Comparison of ENCODE assay signal across 8 mouse cellular contexts in the genomic region with DNA sequence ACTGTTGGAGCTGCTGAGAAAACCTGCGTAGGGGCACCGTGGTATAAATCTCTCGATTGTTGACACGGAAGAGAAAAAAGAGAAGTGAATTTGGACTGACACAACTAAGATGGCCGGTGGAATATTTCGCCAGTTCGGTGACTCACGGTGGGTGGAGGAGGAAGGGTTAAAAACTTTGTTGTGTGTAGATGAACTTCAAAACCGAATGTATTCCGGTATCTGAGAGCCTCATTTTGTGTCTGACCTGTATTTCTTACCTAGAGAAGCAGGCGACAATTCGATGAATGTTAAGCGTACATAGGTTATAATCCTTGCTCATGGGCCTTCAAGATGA. TPM values are rescaled to one million over a fixed set of nuclear protein-coding genes. Genes with fewer than 3 reads are reported as not detected.
A peak's percentile ranks its signal among the peaks of the same experiment; 100 is the strongest.
DNase-seq lines count a peak whose midpoint lies in the region; ATAC-seq and TF ChIP-seq lines count a peak whose summit lies in the region.

No protein-coding gene starts in this region.

- intact Hi-C loops in heart, postnatal 14 days (cut with DNase I): loop anchor here (5.0 to 10.0 kb wide), 3 partner anchors 55 to 308 kb away; no protein-coding TSS in a partner anchor

- DNase-seq in heart, postnatal 14 days: no peak
- no peak for DNase-seq in MEL (ENCODE audit: low read depth, low spot score)
- no peak for DNase-seq in hindbrain, embryonic 10.5 days (ENCODE audit: low spot score)
- no peak for DNase-seq in midbrain, embryonic 10.5 days (ENCODE audit: low spot score)
- no peak for DNase-seq in kidney, adult 18-20 months
- DNase-seq in kidney, postnatal 4 days: no peak

- H3K4me3 ChIP-seq in heart, embryonic 14.5 days (ENCODE audit: control insufficient read depth in 1 of 2, insufficient read depth in 1 of 2, low read depth in 1 of 2, low read length in 2 of 2): peak overlapping the region; percentile 75 to 92
- H3K4me3 ChIP-seq in MEL (ENCODE audit: control insufficient read depth in 1 of 2, insufficient read depth in 1 of 2, low read depth in 2 of 2, low read length in 2 of 2): peak overlapping the region; percentile 77 to 94
- H3K4me3 ChIP-seq in hindbrain, embryonic 10.5 days: peak overlapping the region; percentile 93
- H3K4me3 ChIP-seq in midbrain, embryonic 10.5 days: peak overlapping the region; percentile 83

- no peaks in the 10 kb centered on the region for H3K27me3 ChIP-seq in heart, embryonic 14.5 days (ENCODE audit: control insufficient read depth, insufficient read depth, low read length)
- H3K27me3 ChIP-seq in MEL (ENCODE audit: control insufficient read depth in 1 of 2, insufficient read depth in 2 of 2, low read length in 2 of 2): no peaks in the 10 kb centered on the region
- peaks cover 4% of the 10 kb centered on the region; the same call in 1 of the 2 replicates for H3K27me3 ChIP-seq in hindbrain, embryonic 10.5 days (ENCODE audit: insufficient read depth, poor library complexity, severe bottlenecking)
- peaks cover 6% of the 10 kb centered on the region; the same call in 1 of the 2 replicates for H3K27me3 ChIP-seq in midbrain, embryonic 10.5 days (ENCODE audit: low read depth, poor library complexity, severe bottlenecking)

- no peak for TF ChIP-seq CTCF in MEL (IDR thresholded peaks at IDR 0.05 in 2 of 3, conservative IDR thresholded peaks at IDR 0.05 in 1 of 3; ENCODE audit: control insufficient read depth in 1 of 3, insufficient read depth in 1 of 3, low read depth in 2 of 3, low read length in 3 of 3, poor library complexity in 1 of 3, severe bottlenecking in 1 of 3)

- no peak for TF ChIP-seq RAD21 in MEL (IDR thresholded peaks at IDR 0.05; ENCODE audit: low read depth, low read length)

- peak overlapping the region; percentile 51 to 99 for H3K27ac ChIP-seq in heart, embryonic 14.5 days (replicated peaks in 1 of 2; ENCODE audit: control insufficient read depth in 1 of 2, insufficient read depth in 1 of 2, low read depth in 2 of 2, low read length in 2 of 2)
- H3K27ac ChIP-seq in MEL (ENCODE audit: control insufficient read depth, low read depth, low read length): peak overlapping the region; percentile 48
- H3K27ac ChIP-seq in hindbrain, embryonic 10.5 days: peak overlapping the region; percentile 98
- H3K27ac ChIP-seq in midbrain, embryonic 10.5 days (replicated peaks): peak overlapping the region; percentile 98

- WGBS in heart, embryonic 14.5 days: 10% methylated on average over 13 of the region's 13 CpGs
- WGBS in hindbrain, embryonic 10.5 days: 13% methylated on average over 13 of the region's 13 CpGs
- WGBS in midbrain, embryonic 10.5 days: 13% methylated on average over 13 of the region's 13 CpGs

- H3K9me3 ChIP-seq in heart, embryonic 14.5 days (ENCODE audit: control insufficient read depth, low read length): no peaks in the 10 kb centered on the region
- no peaks in the 10 kb centered on the region for H3K9me3 ChIP-seq in MEL (replicated peaks; ENCODE audit: insufficient read depth, low read length)
- H3K9me3 ChIP-seq in hindbrain, embryonic 10.5 days: no peaks in the 10 kb centered on the region
- no peaks in the 10 kb centered on the region; the same call in 1 of the 2 replicates for H3K9me3 ChIP-seq in midbrain, embryonic 10.5 days (replicated peaks)

- TF ChIP-seq POLR2A in MEL (IDR thresholded peaks at IDR 0.05; ENCODE audit: control insufficient read depth in 1 of 2, insufficient read depth in 1 of 2, low read depth in 1 of 2, low read length in 2 of 2, poor library complexity in 1 of 2): no peak

- H3K36me3 ChIP-seq in heart, embryonic 14.5 days (ENCODE audit: control insufficient read depth, insufficient read depth, low read length): no peaks in the 10 kb centered on the region
- peaks cover 2 to 13% of the 10 kb centered on the region in 2 experiments; a peak in 2 of 4 replicates for H3K36me3 ChIP-seq in MEL (ENCODE audit: control insufficient read depth in 1 of 2, insufficient read depth in 2 of 2, low read length in 2 of 2)
- peaks cover 24% of the 10 kb centered on the region for H3K36me3 ChIP-seq in hindbrain, embryonic 10.5 days
- H3K36me3 ChIP-seq in midbrain, embryonic 10.5 days: peaks cover 24% of the 10 kb centered on the region

- ATAC-seq in heart, embryonic 14.5 days (ENCODE audit: insufficient number of reproducible peaks, insufficient read depth, low FRiP score, low read depth): no peak
- ATAC-seq in megakaryocyte-erythroid progenitor cell, adult 5-6 weeks (replicated peaks; ENCODE audit: low FRiP score, low TSS enrichment, poor library complexity, severe bottlenecking): no peak

- peak overlapping the region; percentile 67 for H3K4me2 ChIP-seq in heart, embryonic 14.5 days (ENCODE audit: low read length)

- peak overlapping the region; percentile 91 for H3K9ac ChIP-seq in heart, embryonic 14.5 days (ENCODE audit: low read length)
- H3K9ac ChIP-seq in MEL (ENCODE audit: control insufficient read depth, low read depth, low read length, poor library complexity, severe bottlenecking): peak overlapping the region; percentile 66

- H3K79me2 ChIP-seq in MEL (ENCODE audit: control insufficient read depth, insufficient read depth, low read length, poor library complexity): peaks cover 27% of the 10 kb centered on the region

- no peak for TF ChIP-seq EP300 in MEL (IDR thresholded peaks at IDR 0.05; ENCODE audit: low read depth in 1 of 2, low read length in 2 of 2)

- H3K4me1 ChIP-seq in heart, embryonic 14.5 days (ENCODE audit: control insufficient read depth in 2 of 2, insufficient read depth in 2 of 2, low read length in 2 of 2): peaks cover 8 to 31% of the 10 kb centered on the region in 2 experiments
- peaks cover 6 to 13% of the 10 kb centered on the region in 2 experiments for H3K4me1 ChIP-seq in MEL (ENCODE audit: control insufficient read depth in 1 of 2, insufficient read depth in 2 of 2, low read length in 2 of 2)
- peaks cover 6% of the 10 kb centered on the region for H3K4me1 ChIP-seq in hindbrain, embryonic 10.5 days (replicated peaks)
- H3K4me1 ChIP-seq in midbrain, embryonic 10.5 days: peaks cover 8% of the 10 kb centered on the region; the same call in 1 of the 2 replicates

TF ChIP-seq in MEL, 35 proteins besides CTCF, POLR2A, EP300 and RAD21:
- TF ChIP-seq ETS1 (IDR thresholded peaks at IDR 0.05; ENCODE audit: low read depth, low read length) (no peak), NELFE (IDR thresholded peaks at IDR 0.05; ENCODE audit: low read depth, low read length) (no peak), MEF2A (IDR thresholded peaks at IDR 0.05; ENCODE audit: extremely low read depth, insufficient replicate concordance, low read depth, low read length, poor library complexity, severe bottlenecking) (no peak), POLR2AphosphoS2 (IDR thresholded peaks at IDR 0.05; ENCODE audit: low read length) (no peak), CHD2 (IDR thresholded peaks at IDR 0.05; ENCODE audit: low read length) (no peak), RCOR1 (IDR thresholded peaks at IDR 0.05; ENCODE audit: low read depth, low read length) (no peak), GATA1 (IDR thresholded peaks at IDR 0.05; ENCODE audit: low read depth, low read length) (no peak), MAFK (IDR thresholded peaks at IDR 0.05; ENCODE audit: borderline replicate concordance, low read depth, low read length) (no peak), ZKSCAN1 (IDR thresholded peaks at IDR 0.05; ENCODE audit: low read depth, low read length) (no peak), GABPA (IDR thresholded peaks at IDR 0.05; ENCODE audit: low read depth, low read length) (no peak), ZNF384 (IDR thresholded peaks at IDR 0.05; ENCODE audit: low read depth, low read length) (no peak), MYB (IDR thresholded peaks at IDR 0.05; ENCODE audit: low read depth, low read length) (no peak), CHD1 (IDR thresholded peaks at IDR 0.05; ENCODE audit: low read depth, low read length) (no peak), TCF12 (IDR thresholded peaks at IDR 0.05; ENCODE audit: low read depth, low read length) (no peak), ZC3H11A (IDR thresholded peaks at IDR 0.05; ENCODE audit: low read depth, low read length) (0 out of 2 replicates have a peak, but pooled peaks have one; percentile 21), KAT2A (conservative IDR thresholded peaks at IDR 0.05; ENCODE audit: low read depth, low read length) (no peak), TBP (IDR thresholded peaks at IDR 0.05; ENCODE audit: low read depth, low read length) (0 out of 2 replicates have a peak, but pooled peaks have one; percentile 15), USF2 (IDR thresholded peaks at IDR 0.05; ENCODE audit: borderline replicate concordance in 1 of 2, insufficient read depth in 1 of 2, low read depth in 1 of 2, low read length in 2 of 2) (no peak), SIN3A (IDR thresholded peaks at IDR 0.05; ENCODE audit: low read length) (peak; percentile 9; the same call in 1 of the 2 replicates), HCFC1 (IDR thresholded peaks at IDR 0.05; ENCODE audit: low read depth, low read length) (0 out of 2 replicates have a peak, but pooled peaks have one; percentile 3)

RNA-seq across cellular contexts. Expression of gene Glg1, which starts 0.4 kb away (rescaled TPM):
- 83.5 and 85.1 TPM in 2 replicates for polyA plus RNA-seq in heart, embryonic 14.5 days (2014; fragmentation: Nextera tagmentation; extraction: Ambion mirVana)
- total RNA-seq in heart, postnatal 14 days (2021): 100 to 1,000 TPM; 108 to 109 TPM
- total RNA-seq in MEL (2012; rRNA removed): 15.9 and 20.2 TPM in 2 replicates
- 10 to 100 TPM; 34.3 to 37.2 TPM for polyA plus RNA-seq in MEL (2012; ENCODE audit: insufficient read depth in 1 of 2, insufficient read length in 2 of 2, low read depth in 1 of 2, low replicate concordance in 2 of 2, missing spikeins in 1 of 2)
- 62.3 and 64.5 TPM in 2 replicates for polyA plus RNA-seq in hindbrain, embryonic 10.5 days (2016; fragmentation: Nextera tagmentation; extraction: Ambion mirVana)
- polyA plus RNA-seq in midbrain, embryonic 10.5 days (2016; fragmentation: Nextera tagmentation; extraction: Ambion mirVana): 65.1 and 66.7 TPM in 2 replicates
- total RNA-seq in megakaryocyte-erythroid progenitor cell, adult 5-6 weeks (2014; fragmentation: Nextera tagmentation): 24.8 and 39.2 TPM in 2 replicates
- total RNA-seq in megakaryocyte-erythroid progenitor cell, adult 5-6 weeks (2017): 42.1 and 43.2 TPM in 2 replicates

RNA-seq across cellular contexts. Expression of gene Rfwd3, which starts 40.6 kb away (rescaled TPM):
- polyA plus RNA-seq in heart, embryonic 14.5 days (2014; fragmentation: Nextera tagmentation; extraction: Ambion mirVana): 34.5 and 36.6 TPM in 2 replicates
- total RNA-seq in heart, postnatal 14 days (2021): 10 to 100 TPM; 17.9 to 19.8 TPM
- 54.2 and 59.3 TPM in 2 replicates for total RNA-seq in MEL (2012; rRNA removed)
- 10 to 100 TPM in 1 of 2 experiments, not detected in 1; 63.2 TPM for polyA plus RNA-seq in MEL (2012; ENCODE audit: insufficient read depth in 1 of 2, insufficient read length in 2 of 2, low read depth in 1 of 2, low replicate concordance in 2 of 2, missing spikeins in 1 of 2)
- polyA plus RNA-seq in hindbrain, embryonic 10.5 days (2016; fragmentation: Nextera tagmentation; extraction: Ambion mirVana): 77.6 and 100.0 TPM in 2 replicates
- polyA plus RNA-seq in midbrain, embryonic 10.5 days (2016; fragmentation: Nextera tagmentation; extraction: Ambion mirVana): 95.2 and 98.9 TPM in 2 replicates
- 74.5 and 75.6 TPM in 2 replicates for total RNA-seq in megakaryocyte-erythroid progenitor cell, adult 5-6 weeks (2014; fragmentation: Nextera tagmentation)
- 51.3 and 63.6 TPM in 2 replicates for total RNA-seq in megakaryocyte-erythroid progenitor cell, adult 5-6 weeks (2017)

Comparison
In these comparisons a context has a peak if more than half of its experiments do, and no peak if none do; other contexts are left out.
1. H3K27ac ChIP-seq: peak in every context shown above with its lines; median percentile 98 in hindbrain, embryonic 10.5 days; 98 in midbrain, embryonic 10.5 days; 75 in heart, embryonic 14.5 days; 48 in MEL.